Comparison of ENCODE assay signal across 7 mouse cellular contexts in genomic region chr15:89173024-89173905, GRCm38 (mm10). TPM values are rescaled to one million over a fixed set of nuclear protein-coding genes. Genes with fewer than 3 reads are reported as not detected.
DNase-seq lines count a peak whose midpoint lies in the region; ATAC-seq and TF ChIP-seq lines count a peak whose summit lies in the region.

No protein-coding gene starts in this region.

- under 1% methylated on average over 63 of the region's 65 CpGs for WGBS in heart, embryonic 15.5 days
- WGBS in stomach, embryonic 16.5 days, result under 1% methylated on average over 65 of the region's 65 CpGs

- no peak for TF ChIP-seq POLR2A in testis, adult 2 months (IDR thresholded peaks at IDR 0.05; ENCODE audit: control insufficient read depth, low read depth, low read length)

- H3K9me3 ChIP-seq in heart, embryonic 15.5 days (replicated peaks), result no peaks in the 10 kb centered on the region
- no peaks in the 10 kb centered on the region for H3K9me3 ChIP-seq in stomach, embryonic 16.5 days (replicated peaks; ENCODE audit: control insufficient read depth, low read length)

- TF ChIP-seq CTCF in testis, adult 2 months (IDR thresholded peaks at IDR 0.05; ENCODE audit: control insufficient read depth, insufficient read depth, insufficient replicate concordance, low read depth, low read length), result no peak

- peaks cover 49% of the 10 kb centered on the region for H3K4me1 ChIP-seq in testis, adult 2 months (ENCODE audit: control insufficient read depth, insufficient read depth, low read length)
- H3K4me1 ChIP-seq in heart, embryonic 15.5 days (replicated peaks), result peaks cover 98% of the 10 kb centered on the region
- peaks cover 82% of the 10 kb centered on the region for H3K4me1 ChIP-seq in stomach, embryonic 16.5 days (ENCODE audit: control insufficient read depth, insufficient read depth, low read length)

- H3K4me3 ChIP-seq in testis, adult 2 months (ENCODE audit: control insufficient read depth, low read depth, low read length), result peak overlapping the region; percentile 83
- H3K4me3 ChIP-seq in heart, embryonic 15.5 days, result peak overlapping the region; percentile 59
- H3K4me3 ChIP-seq in stomach, embryonic 16.5 days (replicated peaks; ENCODE audit: low read length), result peak overlapping the region; percentile 62

- H3K27me3 ChIP-seq in testis, adult 2 months (ENCODE audit: control insufficient read depth, insufficient read depth, low read length), result no peaks in the 10 kb centered on the region; the same call in 1 of the 2 replicates
- H3K27me3 ChIP-seq in heart, embryonic 15.5 days, result no peaks in the 10 kb centered on the region
- no peaks in the 10 kb centered on the region for H3K27me3 ChIP-seq in stomach, embryonic 16.5 days (ENCODE audit: control insufficient read depth, insufficient read depth, low read length)

- H3K9ac ChIP-seq in heart, embryonic 15.5 days, result peak overlapping the region; percentile 67
- H3K9ac ChIP-seq in stomach, embryonic 16.5 days (ENCODE audit: low read length), result peak overlapping the region; percentile 82

- no peaks in the 10 kb centered on the region for H3K36me3 ChIP-seq in testis, adult 2 months (ENCODE audit: control insufficient read depth, insufficient read depth, low read length)
- H3K36me3 ChIP-seq in heart, embryonic 15.5 days, result no peaks in the 10 kb centered on the region
- no peaks in the 10 kb centered on the region for H3K36me3 ChIP-seq in stomach, embryonic 16.5 days (ENCODE audit: control insufficient read depth, insufficient read depth, low read length)

- no peak for DNase-seq in testis, postnatal 14 days (ENCODE audit: low spot score)
- peak; percentile 58 to 69 for DNase-seq in cerebellum, postnatal 25 days
- peak; percentile 77 for DNase-seq in kidney, postnatal 10 days
- DNase-seq in lung, postnatal 4 days, result peak; percentile 64 to 71

- peak overlapping the region; percentile 97 for H3K4me2 ChIP-seq in heart, embryonic 15.5 days
- peak overlapping the region; percentile 99 for H3K4me2 ChIP-seq in stomach, embryonic 16.5 days (ENCODE audit: low read depth, low read length)

- no peak overlapping the region for H3K27ac ChIP-seq in testis, adult 2 months (ENCODE audit: control insufficient read depth, insufficient read depth, low read depth, low read length)
- H3K27ac ChIP-seq in heart, embryonic 15.5 days, result peak overlapping the region; percentile 50
- peak overlapping the region; percentile 54 for H3K27ac ChIP-seq in stomach, embryonic 16.5 days (ENCODE audit: low read length)

- no peak for ATAC-seq in heart, embryonic 15.5 days (replicated peaks; ENCODE audit: insufficient number of reproducible peaks, insufficient read depth, low FRiP score, low read depth)
- no peak for ATAC-seq in stomach, embryonic 16.5 days (ENCODE audit: insufficient read depth, low FRiP score)

RNA-seq across cellular contexts. Expression of gene Plxnb2, which starts 7.3 kb away (rescaled TPM):
- polyA plus RNA-seq in testis, adult 2 months (2012; rRNA removed), result 91.0 and 107 TPM in 2 replicates
- 76.5 and 109 TPM in 2 replicates for polyA plus RNA-seq in heart, embryonic 15.5 days (2015; fragmentation: Nextera tagmentation; extraction: Ambion mirVana)
- 153 and 178 TPM in 2 replicates for polyA plus RNA-seq in stomach, embryonic 16.5 days (2015; fragmentation: Nextera tagmentation; extraction: Ambion mirVana)

RNA-seq across cellular contexts. Expression of gene Dennd6b, which starts 23.0 kb away (rescaled TPM):
- 55.5 and 58.5 TPM in 2 replicates for polyA plus RNA-seq in testis, adult 2 months (2012; rRNA removed)
- polyA plus RNA-seq in heart, embryonic 15.5 days (2015; fragmentation: Nextera tagmentation; extraction: Ambion mirVana), result 15.3 and 18.2 TPM in 2 replicates
- 13.4 and 15.0 TPM in 2 replicates for polyA plus RNA-seq in stomach, embryonic 16.5 days (2015; fragmentation: Nextera tagmentation; extraction: Ambion mirVana)

RNA-seq across cellular contexts. Expression of gene Mapk11, which starts 23.8 kb away (rescaled TPM):
- 2.0 and 2.6 TPM in 2 replicates for polyA plus RNA-seq in testis, adult 2 months (2012; rRNA removed)
- polyA plus RNA-seq in heart, embryonic 15.5 days (2015; fragmentation: Nextera tagmentation; extraction: Ambion mirVana), result 3.1 and 4.1 TPM in 2 replicates
- polyA plus RNA-seq in stomach, embryonic 16.5 days (2015; fragmentation: Nextera tagmentation; extraction: Ambion mirVana), result 5.1 and 6.0 TPM in 2 replicates

RNA-seq across cellular contexts. Expression of gene Mapk12, which starts 32.8 kb away (rescaled TPM):
- polyA plus RNA-seq in testis, adult 2 months (2012; rRNA removed), result 0.79 and 1.0 TPM in 2 replicates
- 16.0 and 19.1 TPM in 2 replicates for polyA plus RNA-seq in heart, embryonic 15.5 days (2015; fragmentation: Nextera tagmentation; extraction: Ambion mirVana)
- polyA plus RNA-seq in stomach, embryonic 16.5 days (2015; fragmentation: Nextera tagmentation; extraction: Ambion mirVana), result 3.6 and 6.0 TPM in 2 replicates

RNA-seq across cellular contexts. Expression of gene Ppp6r2, which starts 38.1 kb away (rescaled TPM):
- polyA plus RNA-seq in testis, adult 2 months (2012; rRNA removed), result 49.8 and 59.3 TPM in 2 replicates
- 18.6 and 22.7 TPM in 2 replicates for polyA plus RNA-seq in heart, embryonic 15.5 days (2015; fragmentation: Nextera tagmentation; extraction: Ambion mirVana)
- 20.2 and 24.4 TPM in 2 replicates for polyA plus RNA-seq in stomach, embryonic 16.5 days (2015; fragmentation: Nextera tagmentation; extraction: Ambion mirVana)
